Mouse (Mus musculus) kidney, adult 9 months (tissue): ENCODE results near the gene 9430097D07Rik.

Experiments
- DNase-seq: peaks from one replicate; pipeline ENCODE4 v3.0.0; 2022

Gene 9430097D07Rik

GRCm38 (mm10) chr2:32575586-32576160 lies at the start of gene 9430097D07Rik:
Gene 9430097D07Rik, minus strand, starts transcription at chr2:32575684.
- DNase-seq = no peak

GRCm38 (mm10) chr2:32624111-32624748 lies 48.7 kb upstream of the 9430097D07Rik start:
- no peak for DNase-seq

- no peak for DNase-seq
These were observed 46.0 kb upstream of the 9430097D07Rik start, which contains the start of gene Ak1 for GRCm38 (mm10) chr2:32621517-32621859. Gene Ak1, plus strand, starts transcription at chr2:32621758.

GRCm38 (mm10) chr2:32620682-32621516 lies 45.4 kb upstream of the 9430097D07Rik start:
- peak; percentile 85 for DNase-seq

- no peak for DNase-seq
These were observed 42.6 kb upstream of the 9430097D07Rik start for GRCm38 (mm10) chr2:32618051-32618450.

- DNase-seq = no peak
These were observed 42.1 kb upstream of the 9430097D07Rik start for GRCm38 (mm10) chr2:32617601-32618000.

- no peak for DNase-seq
These were observed 41.6 kb upstream of the 9430097D07Rik start for GRCm38 (mm10) chr2:32617109-32617508.

- no peak for DNase-seq
These were observed 36.8 kb upstream of the 9430097D07Rik start for GRCm38 (mm10) chr2:32612274-32612673.

GRCm38 (mm10) chr2:32610610-32611229 lies 35.2 kb upstream of the 9430097D07Rik start:
- peak; percentile 56 for DNase-seq

GRCm38 (mm10) chr2:32608778-32609435 lies 33.4 kb upstream of the 9430097D07Rik start:
- no peak for DNase-seq

GRCm38 (mm10) chr2:32608141-32608777 lies 32.8 kb upstream of the 9430097D07Rik start:
- peak; percentile 58 for DNase-seq

GRCm38 (mm10) chr2:32607262-32607947 lies 31.9 kb upstream of the 9430097D07Rik start:
- no peak for DNase-seq

- peak; percentile 70 for DNase-seq
These were observed 31.0 kb upstream of the 9430097D07Rik start for GRCm38 (mm10) chr2:32606161-32607142.

GRCm38 (mm10) chr2:32604631-32605030 lies 29.1 kb upstream of the 9430097D07Rik start:
- no peak for DNase-seq

GRCm38 (mm10) chr2:32602600-32603054 lies 27.1 kb upstream of the 9430097D07Rik start:
- peak; percentile 93 for DNase-seq

- no peak for DNase-seq
These were observed 26.1 kb upstream of the 9430097D07Rik start for GRCm38 (mm10) chr2:32601417-32602065.

- no peak for DNase-seq
These were observed 23.9 kb upstream of the 9430097D07Rik start, which contains the start of gene St6galnac6 for GRCm38 (mm10) chr2:32599409-32599808. Gene St6galnac6, plus strand, starts transcription at chr2:32599709.

GRCm38 (mm10) chr2:32598506-32598905 lies 23.0 kb upstream of the 9430097D07Rik start:
- DNase-seq = no peak

GRCm38 (mm10) chr2:32597699-32598098 lies 22.2 kb upstream of the 9430097D07Rik start:
- no peak for DNase-seq

- DNase-seq = no peak
These were observed 21.8 kb upstream of the 9430097D07Rik start for GRCm38 (mm10) chr2:32597248-32597647.
